Mouse (Mus musculus) cerebellum, adult 2 months (tissue): ENCODE results near the gene Rb1. TPM values are rescaled to one million over a fixed set of nuclear protein-coding genes. Genes with fewer than 3 reads are reported as not detected.

ENCODE experiments used
- DNase-seq, 2 experiments: peaks; one replicate each; pipeline ENCODE4 v3.0.0; 2021
- H3K27ac ChIP-seq: fragments of 200-500 bp; 2 replicates; pipeline ENCODE4 v1.5.1; 2012; ENCODE audit warnings: low read length, control low read depth, inconsistent platforms; ENCODE audit not compliant: insufficient read depth
- H3K27me3 ChIP-seq: fragments of 200-500 bp; 2 replicates; pipeline ENCODE4 v1.6.1; 2012; ENCODE audit warnings: inconsistent platforms, mild to moderate bottlenecking, low read length, moderate library complexity; ENCODE audit not compliant: control insufficient read depth, insufficient read depth
- H3K4me1 ChIP-seq: fragments of 200-500 bp; 2 replicates; pipeline ENCODE4 v1.6.1; 2011; ENCODE audit warnings: low read length; ENCODE audit not compliant: control insufficient read depth, insufficient read depth
- H3K4me3 ChIP-seq: fragments of 200-500 bp; replicated peaks from 2 replicates; pipeline ENCODE3; 2011; ENCODE audit warnings: mild to moderate bottlenecking, low read depth, low read length, control low read depth; ENCODE audit not compliant: insufficient read depth
- CTCF ChIP-seq: fragments of 200-500 bp; IDR thresholded peaks from 2 replicates; pipeline ENCODE4 v1.5.1; 2011; ENCODE audit warnings: low read depth, mild to moderate bottlenecking, control low read depth, low read length, moderate library complexity, borderline replicate concordance; ENCODE audit not compliant: insufficient read depth
- POLR2A ChIP-seq: fragments of 200-500 bp; IDR thresholded peaks from 2 replicates; pipeline ENCODE4 v1.6.1; 2011; ENCODE audit warnings: low read length, control low read depth, borderline replicate concordance; ENCODE audit not compliant: insufficient read depth
- WGBS: fragments of 180-500 bp; shearing (Covaris S2); methylation state at CpG from one replicate; pipeline ENCODE4 v1.1.7; 2018; 5-methylcytosine and 5-hydroxymethylcytosine counted together
- polyA plus RNA-seq: library from polyadenylated mRNA; depleted of rRNA; stranded (reverse); fragments of >200 nt; gene quantifications from 2 replicates; pipeline ENCODE4 v1.2.3, GENCODE M21; 2012

Gene Rb1
- polyA plus RNA-seq, 1 experiment: 21.2 TPM

- no peak for TF ChIP-seq POLR2A
- no peak for TF ChIP-seq CTCF
- DNase-seq: no peak
These were observed 115.4 kb downstream of the Rb1 start for GRCm38 (mm10) chr14:73210196-73210595.

DNA sequence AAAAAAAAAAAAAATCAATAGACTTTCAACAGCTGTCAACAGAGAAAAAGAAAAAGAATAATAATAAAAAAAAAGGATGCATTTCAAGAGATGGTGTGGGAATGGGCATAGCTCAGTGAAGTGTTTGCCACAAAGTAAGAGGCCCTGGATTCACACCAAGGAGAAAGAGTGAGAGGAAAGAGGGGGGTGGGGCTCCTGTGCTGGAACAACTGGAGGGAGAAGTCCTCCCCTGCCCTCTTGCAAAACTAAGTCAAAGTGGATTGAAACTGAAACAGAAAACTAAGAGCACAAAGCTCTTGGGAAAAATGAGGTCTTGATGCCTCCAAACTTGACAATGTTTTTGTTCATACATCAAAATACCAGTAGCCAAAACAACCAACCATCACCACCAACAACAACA, 116.4 kb downstream of the Rb1 start:
- Histone ChIP-seq H3K27ac (no peak overlapping the region), H3K27me3 (no peaks in the 10 kb centered on the region), H3K4me1 (no peaks in the 10 kb centered on the region; the same call in 1 of the 2 replicates), H3K4me3 (no peak overlapping the region)
- no peak for DNase-seq
- TF ChIP-seq CTCF: no peak
- no peak for TF ChIP-seq POLR2A

More at GRCm38 (mm10) chr14:73210196-73210595, 115.4 kb downstream of the Rb1 start:
- 95% methylated on average over 8 of the region's 8 CpGs for WGBS
- Histone ChIP-seq H3K27ac (no peak overlapping the region), H3K27me3 (no peaks in the 10 kb centered on the region), H3K4me3 (no peak overlapping the region), H3K4me1 (no peaks in the 10 kb centered on the region)

GRCm38 (mm10) chr14:73204016-73204415, 121.6 kb downstream of the Rb1 start:
- no peak overlapping the region for H3K27ac ChIP-seq
- no peak for TF ChIP-seq POLR2A
- no peak for TF ChIP-seq CTCF
- WGBS: 20% methylated on average over 3 of the region's 3 CpGs
- DNase-seq: peak in 1 of 2 experiments; percentile 69
- no peaks in the 10 kb centered on the region; the same call in 1 of the 2 replicates for H3K4me1 ChIP-seq
- H3K4me3 ChIP-seq: no peak overlapping the region
- H3K27me3 ChIP-seq: no peaks in the 10 kb centered on the region

DNA sequence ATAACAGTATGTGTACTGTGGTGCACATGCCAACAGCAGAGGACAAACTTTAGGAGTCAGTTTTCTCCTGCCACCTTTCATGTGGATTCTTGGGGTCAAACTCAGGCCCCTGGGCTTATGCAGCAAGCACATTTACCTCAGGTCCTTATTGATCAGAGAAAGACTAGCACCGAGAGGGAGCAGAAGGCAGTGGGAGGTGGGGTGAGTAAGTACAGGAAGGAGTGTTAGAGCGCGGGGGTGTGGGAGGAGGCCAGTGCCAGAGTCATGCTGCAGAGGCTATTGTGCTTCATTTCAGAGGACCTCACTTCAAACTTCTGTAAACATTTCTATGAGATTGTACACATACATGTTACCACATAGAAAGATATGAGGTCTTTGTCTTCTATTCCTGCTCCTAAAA, 124.2 kb downstream of the Rb1 start:
- WGBS: 74% methylated on average over 3 of the region's 3 CpGs
- Histone ChIP-seq H3K27me3 (no peaks in the 10 kb centered on the region), H3K4me1 (no peaks in the 10 kb centered on the region; the same call in 1 of the 2 replicates), H3K27ac (no peak overlapping the region), H3K4me3 (no peak overlapping the region)
- DNase-seq: no peak
- TF ChIP-seq CTCF: no peak
- TF ChIP-seq POLR2A: no peak

DNA sequence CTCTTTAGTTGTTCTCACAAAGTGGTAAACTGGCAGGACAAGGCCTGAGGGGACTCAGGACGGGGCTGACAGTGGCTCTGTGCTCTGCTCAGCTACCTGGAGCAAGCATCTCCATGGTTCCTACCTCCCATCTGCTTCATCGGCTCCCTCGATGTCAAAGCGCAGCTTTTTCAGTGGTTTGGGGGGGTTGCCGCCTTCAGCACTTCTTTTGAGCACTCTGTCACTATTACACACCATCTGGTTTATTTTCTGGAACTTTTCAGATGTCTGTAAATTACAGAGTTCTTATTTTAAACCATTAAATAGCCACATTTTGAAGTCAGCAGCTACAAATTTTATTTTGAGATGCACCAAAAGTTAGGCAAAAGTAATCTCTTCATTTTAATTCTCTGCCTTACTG, 126.6 kb downstream of the Rb1 start:
- no peaks in the 10 kb centered on the region for H3K27me3 ChIP-seq
- H3K4me3 ChIP-seq: no peak overlapping the region
- no peak overlapping the region for H3K27ac ChIP-seq
- no peaks in the 10 kb centered on the region; the same call in 1 of the 2 replicates for H3K4me1 ChIP-seq
- no peak for TF ChIP-seq CTCF
- no peak for TF ChIP-seq POLR2A
- WGBS: 72% methylated on average over 5 of the region's 5 CpGs
- DNase-seq: no peak

DNA sequence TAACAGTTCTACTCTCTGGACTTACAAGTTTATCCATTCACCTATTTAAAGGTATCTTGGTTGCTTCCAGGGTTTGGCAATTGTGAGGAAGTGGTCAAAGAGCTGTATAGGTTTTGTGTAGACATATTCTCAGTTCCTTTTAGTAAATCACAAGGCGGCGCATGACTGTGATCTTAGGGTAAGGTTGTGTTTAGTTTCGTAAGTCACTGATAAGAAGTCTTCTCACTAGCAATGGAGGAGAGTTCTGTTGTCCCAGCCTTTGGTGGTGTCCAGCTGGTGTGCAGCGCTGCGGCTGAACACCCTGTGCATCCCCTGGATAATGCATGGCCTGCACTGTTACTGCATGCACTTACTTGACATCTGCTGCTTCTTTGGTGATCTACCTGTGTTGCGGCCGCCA, 138.7 kb downstream of the Rb1 start:
- Histone ChIP-seq H3K27me3 (no peaks in the 10 kb centered on the region), H3K27ac (no peak overlapping the region), H3K4me1 (no peaks in the 10 kb centered on the region), H3K4me3 (no peak overlapping the region)
- WGBS: 95% methylated on average over 7 of the region's 7 CpGs
- TF ChIP-seq POLR2A: no peak
- no peak for TF ChIP-seq CTCF
- no peak for DNase-seq

DNA sequence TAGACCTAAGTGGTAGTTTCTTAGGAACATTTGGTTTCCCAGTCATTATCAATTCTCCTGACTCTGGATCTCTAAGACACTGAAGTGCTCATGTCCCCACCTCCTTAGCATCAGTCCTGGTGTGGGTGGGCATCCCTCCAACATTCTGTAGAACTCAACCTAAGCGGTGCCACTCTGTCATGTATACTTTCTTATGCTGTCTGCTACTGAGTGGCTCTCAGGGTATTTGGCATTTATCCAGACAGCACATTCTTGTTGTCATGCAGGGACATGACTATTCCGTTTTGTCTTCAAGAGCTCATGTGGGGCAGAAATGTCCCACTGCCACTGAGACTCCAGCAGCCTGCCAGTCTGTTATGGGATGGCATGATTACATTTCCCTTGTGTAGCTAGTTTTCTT, 144.5 kb downstream of the Rb1 start:
- H3K4me1 ChIP-seq: no peaks in the 10 kb centered on the region
- no peak overlapping the region for H3K4me3 ChIP-seq
- 17% methylated on average over 2 of the region's 2 CpGs for WGBS
- no peak for DNase-seq
- TF ChIP-seq POLR2A: no peak
- no peak for TF ChIP-seq CTCF
- no peak overlapping the region for H3K27ac ChIP-seq
- H3K27me3 ChIP-seq: no peaks in the 10 kb centered on the region

DNA sequence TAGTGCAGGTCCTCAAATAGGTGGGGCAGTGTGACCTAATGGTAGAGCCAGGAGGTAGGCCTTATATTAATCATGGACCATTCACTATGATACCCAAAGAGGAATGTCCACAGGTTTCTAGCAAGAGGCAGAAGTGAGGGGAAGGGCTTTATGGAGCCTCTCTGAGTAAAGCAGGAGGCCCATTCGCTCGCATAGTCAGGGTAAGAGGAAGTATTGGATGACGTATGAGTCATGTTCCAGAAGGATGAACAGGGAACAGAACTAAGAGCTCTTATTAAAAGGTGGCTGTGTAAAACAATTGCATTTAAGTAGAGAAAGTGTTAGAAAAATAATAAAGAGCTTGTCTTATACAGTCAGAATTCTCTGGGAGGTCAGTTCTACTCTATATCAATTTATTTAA, 145.0 kb downstream of the Rb1 start:
- DNase-seq: no peak
- no peak overlapping the region for H3K27ac ChIP-seq
- no peaks in the 10 kb centered on the region for H3K27me3 ChIP-seq
- no peak for TF ChIP-seq CTCF
- TF ChIP-seq POLR2A: no peak
- no peaks in the 10 kb centered on the region for H3K4me1 ChIP-seq
- WGBS: 91% methylated on average over 3 of the region's 3 CpGs
- no peak overlapping the region for H3K4me3 ChIP-seq
